Mouse (Mus musculus): ENCODE data around the gene Clcn1. TPM values are rescaled to one million over a fixed set of nuclear protein-coding genes. Genes with fewer than 3 reads are reported as not detected.

Clcn1 gene
- polyA plus RNA-seq, 2 experiments: 0.61 to 1.9 TPM

GRCm38 (mm10) chr6:42362974-42363373 lies 76.5 kb downstream of the Clcn1 start:
- Histone ChIP-seq H3K27me3 (ENCODE audit: control insufficient read depth, insufficient read depth, low read length) (no peaks in the 10 kb centered on the region), H3K9me3 (ENCODE audit: control insufficient read depth, low read length) (no peaks in the 10 kb centered on the region), H3K27ac (replicated peaks; ENCODE audit: low read depth, low read length) (no peak overlapping the region), H3K9ac (ENCODE audit: low read depth, low read length, severe bottlenecking) (no peak overlapping the region), H3K4me1 (ENCODE audit: control insufficient read depth, insufficient read depth, low read length) (no peaks in the 10 kb centered on the region), H3K4me3 (replicated peaks; ENCODE audit: low read length) (no peak overlapping the region), H3K36me3 (ENCODE audit: control insufficient read depth, insufficient read depth, low read length) (peaks cover 33% of the 10 kb centered on the region), H3K4me2 (replicated peaks; ENCODE audit: low read depth, low read length, severe bottlenecking) (no peak overlapping the region)
- TF ChIP-seq POLR2A (IDR thresholded peaks at IDR 0.05; ENCODE audit: borderline replicate concordance, extremely low read depth, insufficient read depth, insufficient read length): no peak
- WGBS: 52% methylated on average over 3 of the region's 3 CpGs
- no peak for DNase-seq (ENCODE audit: low spot score)
- ATAC-seq (ENCODE audit: low FRiP score, low read depth): no peak

- no peaks in the 10 kb centered on the region for H3K27me3 ChIP-seq (ENCODE audit: control insufficient read depth, insufficient read depth, low read length)
- DNase-seq (ENCODE audit: low spot score) (no peak), ATAC-seq (ENCODE audit: low FRiP score, low read depth) (no peak)
- WGBS: 90% methylated on average over 4 of the region's 4 CpGs
- H3K4me2 ChIP-seq (replicated peaks; ENCODE audit: low read depth, low read length, severe bottlenecking): no peak overlapping the region
- peaks cover 22% of the 10 kb centered on the region for H3K36me3 ChIP-seq (ENCODE audit: control insufficient read depth, insufficient read depth, low read length)
- H3K9ac ChIP-seq (ENCODE audit: low read depth, low read length, severe bottlenecking): no peak overlapping the region
- H3K4me1 ChIP-seq (ENCODE audit: control insufficient read depth, insufficient read depth, low read length): no peaks in the 10 kb centered on the region
- no peak overlapping the region for H3K4me3 ChIP-seq (replicated peaks; ENCODE audit: low read length)
- H3K9me3 ChIP-seq (ENCODE audit: control insufficient read depth, low read length): no peaks in the 10 kb centered on the region
- TF ChIP-seq POLR2A (IDR thresholded peaks at IDR 0.05; ENCODE audit: borderline replicate concordance, extremely low read depth, insufficient read depth, insufficient read length): no peak
- H3K27ac ChIP-seq (replicated peaks; ENCODE audit: low read depth, low read length): no peak overlapping the region
These were observed 77.6 kb downstream of the Clcn1 start for GRCm38 (mm10) chr6:42364066-42364465.

GRCm38 (mm10) chr6:42364607-42365006 lies 78.1 kb downstream of the Clcn1 start:
- no peak for DNase-seq (ENCODE audit: low spot score)
- Histone ChIP-seq H3K4me1 (ENCODE audit: control insufficient read depth, insufficient read depth, low read length) (no peaks in the 10 kb centered on the region), H3K36me3 (ENCODE audit: control insufficient read depth, insufficient read depth, low read length) (peaks cover 16% of the 10 kb centered on the region), H3K4me3 (replicated peaks; ENCODE audit: low read length) (no peak overlapping the region), H3K4me2 (replicated peaks; ENCODE audit: low read depth, low read length, severe bottlenecking) (no peak overlapping the region), H3K27me3 (ENCODE audit: control insufficient read depth, insufficient read depth, low read length) (no peaks in the 10 kb centered on the region), H3K9me3 (ENCODE audit: control insufficient read depth, low read length) (no peaks in the 10 kb centered on the region), H3K27ac (replicated peaks; ENCODE audit: low read depth, low read length) (no peak overlapping the region), H3K9ac (ENCODE audit: low read depth, low read length, severe bottlenecking) (no peak overlapping the region)
- 91% methylated on average over 15 of the region's 15 CpGs for WGBS
- no peak for ATAC-seq (ENCODE audit: low FRiP score, low read depth)
- TF ChIP-seq POLR2A (IDR thresholded peaks at IDR 0.05; ENCODE audit: borderline replicate concordance, extremely low read depth, insufficient read depth, insufficient read length): no peak

- Histone ChIP-seq H3K27ac (replicated peaks; ENCODE audit: low read depth, low read length) (no peak overlapping the region), H3K9ac (ENCODE audit: low read depth, low read length, severe bottlenecking) (no peak overlapping the region), H3K4me2 (replicated peaks; ENCODE audit: low read depth, low read length, severe bottlenecking) (no peak overlapping the region), H3K4me1 (ENCODE audit: control insufficient read depth, insufficient read depth, low read length) (no peaks in the 10 kb centered on the region), H3K9me3 (ENCODE audit: control insufficient read depth, low read length) (no peaks in the 10 kb centered on the region), H3K27me3 (ENCODE audit: control insufficient read depth, insufficient read depth, low read length) (no peaks in the 10 kb centered on the region), H3K36me3 (ENCODE audit: control insufficient read depth, insufficient read depth, low read length) (peaks cover 12% of the 10 kb centered on the region), H3K4me3 (replicated peaks; ENCODE audit: low read length) (no peak overlapping the region)
- no peak for TF ChIP-seq POLR2A (IDR thresholded peaks at IDR 0.05; ENCODE audit: borderline replicate concordance, extremely low read depth, insufficient read depth, insufficient read length)
- DNase-seq (ENCODE audit: low spot score) (no peak), ATAC-seq (ENCODE audit: low FRiP score, low read depth) (no peak)
- WGBS: 83% methylated on average over 6 of the region's 6 CpGs
These were observed 78.7 kb downstream of the Clcn1 start for GRCm38 (mm10) chr6:42365215-42365614.

Other genes with a start within 250 kb of the Clcn1 start
- gene Sva, start 248.3 kb upstream of the Clcn1 start, polyA plus RNA-seq (2012; rRNA removed): not detected in 2 replicates
- gene Sva, start 248.3 kb upstream of the Clcn1 start, polyA plus RNA-seq (2014; fragmentation: Nextera tagmentation; extraction: Ambion mirVana): not detected in 2 replicates
- not detected in 2 replicates for gene Tas2r139, start 145.7 kb upstream of the Clcn1 start, polyA plus RNA-seq (2012; rRNA removed)
- not detected in 2 replicates for gene Tas2r139, start 145.7 kb upstream of the Clcn1 start, polyA plus RNA-seq (2014; fragmentation: Nextera tagmentation; extraction: Ambion mirVana)
- gene Tas2r144, start 71.4 kb upstream of the Clcn1 start, polyA plus RNA-seq (2012; rRNA removed): not detected in 2 replicates
- gene Tas2r144, start 71.4 kb upstream of the Clcn1 start, polyA plus RNA-seq (2014; fragmentation: Nextera tagmentation; extraction: Ambion mirVana): not detected in 2 replicates
- gene Gstk1, start 40.8 kb upstream of the Clcn1 start, polyA plus RNA-seq (2012; rRNA removed): 12.2 and 16.7 TPM in 2 replicates
- 17.9 and 18.6 TPM in 2 replicates for gene Gstk1, start 40.8 kb upstream of the Clcn1 start, polyA plus RNA-seq (2014; fragmentation: Nextera tagmentation; extraction: Ambion mirVana)
- 1.2 and 1.3 TPM in 2 replicates for gene Tmem139, start 24.7 kb upstream of the Clcn1 start, polyA plus RNA-seq (2012; rRNA removed)
- 1.1 and 1.2 TPM in 2 replicates for gene Tmem139, start 24.7 kb upstream of the Clcn1 start, polyA plus RNA-seq (2014; fragmentation: Nextera tagmentation; extraction: Ambion mirVana)
- 78.1 and 102 TPM in 2 replicates for gene Casp2, start 21.7 kb upstream of the Clcn1 start, polyA plus RNA-seq (2012; rRNA removed)
- 53.3 and 54.9 TPM in 2 replicates for gene Casp2, start 21.7 kb upstream of the Clcn1 start, polyA plus RNA-seq (2014; fragmentation: Nextera tagmentation; extraction: Ambion mirVana)
- 2.9 and 3.6 TPM in 2 replicates for gene Fam131b, start 38.0 kb downstream of the Clcn1 start, polyA plus RNA-seq (2012; rRNA removed)
- 0.29 and 0.47 TPM in 2 replicates for gene Fam131b, start 38.0 kb downstream of the Clcn1 start, polyA plus RNA-seq (2014; fragmentation: Nextera tagmentation; extraction: Ambion mirVana)
- gene Zyx, start 62.9 kb downstream of the Clcn1 start, polyA plus RNA-seq (2012; rRNA removed): 176 and 232 TPM in 2 replicates
- gene Zyx, start 62.9 kb downstream of the Clcn1 start, polyA plus RNA-seq (2014; fragmentation: Nextera tagmentation; extraction: Ambion mirVana): 152 and 159 TPM in 2 replicates
- 17.7 and 18.3 TPM in 2 replicates for gene Epha1, start 86.6 kb downstream of the Clcn1 start, polyA plus RNA-seq (2012; rRNA removed)
- 7.4 and 8.8 TPM in 2 replicates for gene Epha1, start 86.6 kb downstream of the Clcn1 start, polyA plus RNA-seq (2014; fragmentation: Nextera tagmentation; extraction: Ambion mirVana)
- 0.17 and 0.28 TPM in 2 replicates for gene Tas2r143, start 113.6 kb downstream of the Clcn1 start, polyA plus RNA-seq (2012; rRNA removed)
- not detected in 2 replicates for gene Tas2r143, start 113.6 kb downstream of the Clcn1 start, polyA plus RNA-seq (2014; fragmentation: Nextera tagmentation; extraction: Ambion mirVana)
- 0.11 TPM in 1 of 2 replicates, not detected in the other for gene Tas2r135, start 118.7 kb downstream of the Clcn1 start, polyA plus RNA-seq (2012; rRNA removed)
- gene Tas2r135, start 118.7 kb downstream of the Clcn1 start, polyA plus RNA-seq (2014; fragmentation: Nextera tagmentation; extraction: Ambion mirVana): not detected in 2 replicates
- not detected in 2 replicates for gene Tas2r126, start 147.8 kb downstream of the Clcn1 start, polyA plus RNA-seq (2012; rRNA removed)
- gene Tas2r126, start 147.8 kb downstream of the Clcn1 start, polyA plus RNA-seq (2014; fragmentation: Nextera tagmentation; extraction: Ambion mirVana): not detected in 2 replicates
- gene Olfr458, start 178.5 kb downstream of the Clcn1 start, polyA plus RNA-seq (2012; rRNA removed): not detected in 2 replicates
- not detected in 2 replicates for gene Olfr458, start 178.5 kb downstream of the Clcn1 start, polyA plus RNA-seq (2014; fragmentation: Nextera tagmentation; extraction: Ambion mirVana)
- not detected in 2 replicates for gene Olfr457, start 189.7 kb downstream of the Clcn1 start, polyA plus RNA-seq (2012; rRNA removed)
- gene Olfr457, start 189.7 kb downstream of the Clcn1 start, polyA plus RNA-seq (2014; fragmentation: Nextera tagmentation; extraction: Ambion mirVana): 0.07 TPM in 1 of 2 replicates, not detected in the other
- gene Olfr456, start 200.5 kb downstream of the Clcn1 start, polyA plus RNA-seq (2012; rRNA removed): not detected in 2 replicates
- gene Olfr456, start 200.5 kb downstream of the Clcn1 start, polyA plus RNA-seq (2014; fragmentation: Nextera tagmentation; extraction: Ambion mirVana): not detected in 2 replicates

Measured in limb, embryonic 14.5 days (tissue).